Mouse (Mus musculus): ENCODE measurements at regions not wholly inside any gene's neighbourhood (a gene's known extent, or its start where the extent isn't known, plus 50 kb on each side); places are given as distances from the start of the nearest gene placed in this dataset.

DNA sequence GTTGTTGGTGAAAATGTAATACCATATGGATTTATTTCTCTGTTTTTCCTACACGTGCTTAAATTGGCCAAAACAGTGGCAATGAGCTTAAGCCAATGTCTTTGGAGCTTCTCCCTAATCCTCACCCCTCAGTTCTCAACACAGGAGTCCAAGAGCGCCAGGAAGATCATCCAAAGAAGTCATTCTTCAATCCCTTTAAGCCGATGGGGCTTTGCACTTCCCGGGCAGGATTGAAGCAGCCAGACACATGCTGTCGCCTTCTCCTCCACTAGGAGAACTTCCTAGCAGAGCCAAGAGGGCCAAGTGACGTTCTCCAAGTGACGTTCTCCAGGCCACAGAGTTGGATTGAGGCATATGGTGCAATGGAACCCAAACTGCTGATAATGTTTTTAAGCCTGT lies 286.3 kb upstream of the Actbl2 start:
- TF ChIP-seq MAX (IDR thresholded peaks at IDR 0.05; ENCODE audit: low read depth) (no peak), POLR2AphosphoS2 (IDR thresholded peaks at IDR 0.05; ENCODE audit: insufficient read length, low read depth) (no peak), TCF12 (IDR thresholded peaks at IDR 0.05; ENCODE audit: insufficient read depth, poor library complexity, severe bottlenecking) (no peak), POLR2A (IDR thresholded peaks at IDR 0.05; ENCODE audit: insufficient read length, low read depth) (no peak), USF1 (IDR thresholded peaks at IDR 0.05; ENCODE audit: low read depth) (no peak)

Data from myocyte (in vitro differentiated cells).